Comparison of ENCODE assay signal across 9 mouse cellular contexts in genomic region chr7:45783511-45784091, GRCm38 (mm10). TPM values are rescaled to one million over a fixed set of nuclear protein-coding genes. Genes with fewer than 3 reads are reported as not detected.
DNase-seq lines count a peak whose midpoint lies in the region; ATAC-seq lines count a peak whose summit lies in the region.
"Had no signal": no experiment of that assay in that cellular context is flagged by ENCODE, and none has a peak within 500 bp of the region (broad histone marks: within the 10 kb centered on the region; RNA-seq: fewer than 3 reads in every experiment).

Gene Lmtk3, plus strand, starts transcription at chr7:45783738.

- peak within 1 kb of the TSS; percentile 68 for H3K4me2 ChIP-seq in liver, embryonic 16.5 days (ENCODE audit: low read depth, low read length)
- peak within 1 kb of the TSS; percentile 83 for H3K4me2 ChIP-seq in neural tube, embryonic 12.5 days (replicated peaks)

- H3K4me3 ChIP-seq in liver, embryonic 16.5 days (ENCODE audit: low read depth, low read length): peak within 1 kb of the TSS; percentile 60
- peak within 1 kb of the TSS; percentile 97 for H3K4me3 ChIP-seq in neural tube, embryonic 12.5 days

- peaks cover 3% of the 10 kb centered on the region for H3K4me1 ChIP-seq in liver, embryonic 16.5 days (ENCODE audit: control insufficient read depth, low read depth, low read length)
- peaks cover 40% of the 10 kb centered on the region for H3K4me1 ChIP-seq in neural tube, embryonic 12.5 days

- peak within 1 kb of the TSS; percentile 39 for H3K9ac ChIP-seq in liver, embryonic 16.5 days (ENCODE audit: low read depth, low read length)
- peak within 1 kb of the TSS; percentile 92 for H3K9ac ChIP-seq in neural tube, embryonic 12.5 days

- peak; percentile 46 for DNase-seq in urinary bladder, postnatal 25 days (ENCODE audit: low spot score)
- no peak for DNase-seq in urinary bladder, postnatal 4 days (ENCODE audit: low spot score in 2 of 2)
- DNase-seq in cerebellum, postnatal 36 days: peak; percentile 87 to 90
- DNase-seq in kidney, postnatal 4 days: peak; percentile 76 to 81
- peak; percentile 70 for DNase-seq in thymus, postnatal 4 days

- ATAC-seq in granulocyte monocyte progenitor cell, adult 5-6 weeks (replicated peaks; ENCODE audit: poor library complexity, severe bottlenecking): peak; percentile 67
- peak; percentile 63 for ATAC-seq in liver, embryonic 16.5 days (ENCODE audit: low read depth)
- ATAC-seq in neural tube, embryonic 12.5 days (ENCODE audit: low FRiP score, low read depth): peak; percentile 38

- H3K9me3 ChIP-seq in liver, embryonic 16.5 days (replicated peaks; ENCODE audit: control insufficient read depth, low read length): no peaks in the 10 kb centered on the region
- H3K9me3 ChIP-seq in neural tube, embryonic 12.5 days: no peaks in the 10 kb centered on the region

- no peak within 1 kb of the TSS for H3K27ac ChIP-seq in liver, embryonic 16.5 days (ENCODE audit: low read length)
- peak within 1 kb of the TSS; percentile 90 for H3K27ac ChIP-seq in neural tube, embryonic 12.5 days

- peaks cover 55% of the 10 kb centered on the region for H3K27me3 ChIP-seq in liver, embryonic 16.5 days (ENCODE audit: control insufficient read depth, insufficient read depth, low read depth, low read length)
- no peaks in the 10 kb centered on the region; the same call in 1 of the 2 replicates for H3K27me3 ChIP-seq in neural tube, embryonic 12.5 days (replicated peaks)

- no peaks in the 10 kb centered on the region for H3K36me3 ChIP-seq in liver, embryonic 16.5 days (ENCODE audit: control insufficient read depth, insufficient read depth)
- peaks cover 13% of the 10 kb centered on the region for H3K36me3 ChIP-seq in neural tube, embryonic 12.5 days

- WGBS in liver, embryonic 16.5 days (ENCODE audit: insufficient replicate concordance): 1% methylated on average over 38 of the region's 38 CpGs
- 1% methylated on average over 38 of the region's 38 CpGs for WGBS in neural tube, embryonic 12.5 days

RNA-seq across cellular contexts. Expression of gene Lmtk3, which starts in this region (rescaled TPM):
- not detected in 2 replicates for total RNA-seq in granulocyte monocyte progenitor cell, adult 5-6 weeks (2014; fragmentation: Nextera tagmentation)
- total RNA-seq in granulocyte monocyte progenitor cell, adult 5-6 weeks (2017): not detected in 2 replicates
- polyA plus RNA-seq in liver, embryonic 16.5 days (2015; fragmentation: Nextera tagmentation; extraction: Ambion mirVana): not detected in 2 replicates
- polyA plus RNA-seq in neural tube, embryonic 12.5 days (2016; fragmentation: Nextera tagmentation; extraction: Ambion mirVana): 10.9 and 14.1 TPM in 2 replicates
- total RNA-seq: gastrocnemius, adult 8-10 months had no signal

Comparison
In these comparisons a context has a peak if more than half of its experiments do, and no peak if none do; other contexts are left out.
1. RNA of gene Lmtk3 (polyA plus RNA-seq): 10.9 to 14.1 TPM in neural tube, embryonic 12.5 days; not detected in liver, embryonic 16.5 days; every median in the first group is over 10 times any median in the second.
2. DNase-seq: peak in urinary bladder, postnatal 25 days (single experiment), cerebellum, postnatal 36 days (2 of 2), kidney, postnatal 4 days (2 of 2) and thymus, postnatal 4 days (single experiment); none in urinary bladder, postnatal 4 days (0 of 2).
3. Peak in ATAC-seq in granulocyte monocyte progenitor cell, adult 5-6 weeks; RNA of the gene not detected or under 1 TPM.
4. Peak in ATAC-seq, H3K4me3 ChIP-seq, H3K9ac ChIP-seq and H3K4me2 ChIP-seq in liver, embryonic 16.5 days; RNA of the gene not detected or under 1 TPM.
5. Peak in every context shown above with its lines, with median percentiles within 50 percentile points of each other: ATAC-seq.